Mouse (Mus musculus): ENCODE results near the gene Bcan. TPM values are rescaled to one million over a fixed set of nuclear protein-coding genes. Genes with fewer than 3 reads are reported as not detected.

The Bcan gene
- polyA plus RNA-seq, 1 experiment from 2014 or later = not detected

DNA sequence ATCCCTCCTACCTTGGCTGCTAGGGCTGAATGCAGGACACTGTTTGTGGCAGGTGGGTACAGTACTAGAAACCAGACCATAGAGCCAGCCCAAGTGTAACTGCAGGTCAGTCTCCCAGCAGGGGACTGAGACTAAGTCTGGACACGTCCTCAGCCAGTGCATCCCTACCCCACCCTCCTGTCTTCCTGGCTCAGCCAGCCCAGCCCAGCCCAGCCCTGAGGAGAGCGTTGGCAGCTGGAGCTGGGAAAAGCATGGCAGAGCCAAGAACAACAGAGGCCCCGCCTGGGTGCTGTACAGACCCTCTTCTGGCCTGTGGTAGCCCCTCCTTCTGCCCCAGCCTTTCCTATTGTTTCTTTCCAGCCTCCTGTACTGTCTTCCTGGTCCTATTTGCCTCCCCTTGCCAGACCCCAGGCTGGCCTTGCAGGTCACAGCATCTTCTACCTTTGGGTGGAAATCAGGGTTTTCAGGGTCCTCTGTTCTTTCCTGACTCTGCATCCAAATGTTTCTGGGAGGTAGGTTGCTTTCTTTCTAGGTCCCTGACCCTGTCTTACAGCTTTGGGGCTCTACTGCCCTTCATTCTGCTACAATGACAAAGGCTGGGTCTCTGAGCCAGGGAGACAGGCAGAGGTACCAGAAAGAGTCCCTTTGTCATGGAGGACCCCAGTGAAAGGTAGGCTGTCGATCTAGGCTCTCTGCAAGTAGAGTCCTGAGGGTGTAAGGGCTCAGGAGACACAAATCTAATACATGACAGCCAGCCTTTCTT, 55.0 kb downstream of the Bcan start:
- no peak for DNase-seq
- Histone ChIP-seq H3K4me3 (ENCODE audit: low read depth, low read length) (no peak overlapping the region), H3K4me1 (ENCODE audit: insufficient read depth) (peaks cover 11% of the 10 kb centered on the region), H3K36me3 (replicated peaks; ENCODE audit: insufficient read depth, low read length) (peaks cover 21% of the 10 kb centered on the region), H3K27ac (ENCODE audit: low read depth) (no peak overlapping the region), H3K27me3 (ENCODE audit: insufficient read depth, low read length) (peaks cover 44% of the 10 kb centered on the region), H3K9ac (replicated peaks) (no peak overlapping the region), H3K4me2 (ENCODE audit: low read depth, low read length) (no peak overlapping the region), H3K9me3 (ENCODE audit: low read length) (no peaks in the 10 kb centered on the region)
- 46% methylated on average over 4 of the region's 4 CpGs for WGBS (ENCODE audit: insufficient replicate concordance)
- TF ChIP-seq EP300 (IDR thresholded peaks at IDR 0.05; ENCODE audit: low read depth) = no peak
- no peak for TF ChIP-seq CTCF (IDR thresholded peaks at IDR 0.05; ENCODE audit: low read depth)
- no peak for ATAC-seq

DNA sequence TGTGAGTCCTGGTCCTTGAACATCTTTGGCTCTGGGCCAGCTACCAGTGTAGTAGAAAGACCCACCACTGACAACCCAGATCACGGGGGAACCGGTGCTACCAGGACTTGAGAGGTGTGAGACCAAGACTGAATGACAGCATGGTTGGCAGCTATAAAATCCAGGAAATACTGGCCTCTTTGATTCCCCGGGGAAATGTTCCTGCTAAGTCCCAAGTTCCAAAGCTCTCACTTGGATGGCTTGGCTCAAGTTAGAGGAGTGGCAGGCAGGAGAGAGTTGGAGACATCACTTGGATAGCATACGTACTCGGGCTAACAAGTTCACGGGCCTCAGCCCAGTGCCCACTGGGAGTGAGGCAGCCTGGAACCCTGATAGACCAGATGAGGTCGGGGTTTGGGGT, 56.4 kb downstream of the Bcan start:
- WGBS (ENCODE audit: insufficient replicate concordance) = 72% methylated on average over 7 of the region's 7 CpGs
- Histone ChIP-seq H3K9me3 (ENCODE audit: low read length) (no peaks in the 10 kb centered on the region), H3K27ac (ENCODE audit: low read depth) (no peak overlapping the region), H3K36me3 (replicated peaks; ENCODE audit: insufficient read depth, low read length) (peaks cover 31% of the 10 kb centered on the region), H3K27me3 (ENCODE audit: insufficient read depth, low read length) (peaks cover 29% of the 10 kb centered on the region), H3K4me1 (ENCODE audit: insufficient read depth) (peaks cover 11% of the 10 kb centered on the region), H3K4me2 (ENCODE audit: low read depth, low read length) (no peak overlapping the region), H3K4me3 (ENCODE audit: low read depth, low read length) (no peak overlapping the region), H3K9ac (replicated peaks) (no peak overlapping the region)
- no peak for DNase-seq
- no peak for ATAC-seq
- TF ChIP-seq EP300 (IDR thresholded peaks at IDR 0.05; ENCODE audit: low read depth) (no peak), CTCF (IDR thresholded peaks at IDR 0.05; ENCODE audit: low read depth) (no peak)

DNA sequence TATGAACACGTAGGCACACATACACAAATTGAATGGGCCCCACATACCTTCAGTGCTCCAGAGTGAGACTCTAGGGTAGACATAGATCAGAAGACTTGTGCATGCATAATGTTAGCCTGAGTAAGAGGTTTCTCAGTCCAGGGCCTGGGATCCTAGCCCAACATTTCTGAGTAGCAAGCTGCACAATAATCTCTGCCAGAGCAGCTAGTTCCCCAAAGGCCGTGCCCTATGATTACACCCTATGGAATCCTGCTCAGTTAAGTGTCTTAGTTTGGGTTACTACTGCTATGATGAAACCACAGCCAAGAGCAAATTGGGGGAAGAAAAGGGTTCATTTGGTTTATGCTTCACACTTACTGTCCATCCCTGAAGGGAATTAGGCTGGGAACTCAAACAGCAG, 57.6 kb downstream of the Bcan start:
- 91% methylated on average over 2 of the region's 2 CpGs for WGBS (ENCODE audit: insufficient replicate concordance)
- Histone ChIP-seq H3K36me3 (replicated peaks; ENCODE audit: insufficient read depth, low read length) (peaks cover 43% of the 10 kb centered on the region), H3K9ac (replicated peaks) (no peak overlapping the region), H3K27ac (ENCODE audit: low read depth) (no peak overlapping the region), H3K4me3 (ENCODE audit: low read depth, low read length) (no peak overlapping the region), H3K4me1 (ENCODE audit: insufficient read depth) (0 out of 2 replicates have a peak, but pooled peaks cover 2% of the 10 kb centered on the region), H3K4me2 (ENCODE audit: low read depth, low read length) (no peak overlapping the region), H3K27me3 (ENCODE audit: insufficient read depth, low read length) (peaks cover 18% of the 10 kb centered on the region), H3K9me3 (ENCODE audit: low read length) (no peaks in the 10 kb centered on the region)
- DNase-seq (no peak), ATAC-seq (no peak)
- TF ChIP-seq CTCF (IDR thresholded peaks at IDR 0.05; ENCODE audit: low read depth) (no peak), EP300 (IDR thresholded peaks at IDR 0.05; ENCODE audit: low read depth) (no peak)

DNA sequence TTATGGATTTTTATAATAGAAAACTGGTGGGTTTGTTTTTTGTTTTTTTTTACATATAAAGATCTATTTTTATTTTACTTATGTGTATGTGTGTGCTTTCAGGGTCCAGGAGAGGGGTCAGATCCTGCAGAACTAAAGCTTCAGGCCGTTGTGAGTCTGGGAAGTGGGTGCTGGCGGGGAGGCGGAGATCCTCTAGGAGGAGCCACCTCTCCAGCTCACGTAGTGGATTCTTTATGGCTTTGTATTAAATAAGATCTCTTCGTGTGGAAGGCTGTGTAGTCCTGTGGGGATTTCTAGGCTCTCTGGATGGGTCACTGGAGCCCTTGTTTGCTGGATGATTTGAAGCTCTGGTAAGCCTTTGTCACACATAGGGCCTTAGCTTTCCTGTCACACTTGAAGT, 59.4 kb downstream of the Bcan start:
- H3K27me3 ChIP-seq (ENCODE audit: insufficient read depth, low read length) = no peaks in the 10 kb centered on the region; the same call in none of the 2 replicates
- H3K27ac ChIP-seq (ENCODE audit: low read depth) = no peak overlapping the region
- TF ChIP-seq EP300 (IDR thresholded peaks at IDR 0.05; ENCODE audit: low read depth) = no peak
- no peak for TF ChIP-seq CTCF (IDR thresholded peaks at IDR 0.05; ENCODE audit: low read depth)
- no peaks in the 10 kb centered on the region for H3K9me3 ChIP-seq (ENCODE audit: low read length)
- ATAC-seq (no peak), DNase-seq (no peak)
- H3K36me3 ChIP-seq (replicated peaks; ENCODE audit: insufficient read depth, low read length) = peaks cover 51% of the 10 kb centered on the region
- whole genome bisulfite sequencing (ENCODE audit: insufficient replicate concordance) = 82% methylated on average over 5 of the region's 5 CpGs
- H3K4me3 ChIP-seq (ENCODE audit: low read depth, low read length) = no peak overlapping the region
- H3K9ac ChIP-seq (replicated peaks) = no peak overlapping the region
- H3K4me1 ChIP-seq (ENCODE audit: insufficient read depth) = no peaks in the 10 kb centered on the region
- no peak overlapping the region for H3K4me2 ChIP-seq (ENCODE audit: low read depth, low read length)

Other genes starting within 250 kb of the Bcan start
- 0.47 and 0.53 TPM in 2 replicates for gene Ntrk1, start 205.1 kb downstream of the Bcan start, polyA plus RNA-seq (2015; fragmentation: Nextera tagmentation; extraction: Ambion mirVana)
- not detected in 2 replicates for gene Insrr, start 203.3 kb downstream of the Bcan start, polyA plus RNA-seq (2015; fragmentation: Nextera tagmentation; extraction: Ambion mirVana)
- gene Pear1, start 175.9 kb downstream of the Bcan start, polyA plus RNA-seq (2015; fragmentation: Nextera tagmentation; extraction: Ambion mirVana) = 4.8 and 5.1 TPM in 2 replicates
- gene Sh2d2a, start 153.5 kb downstream of the Bcan start, polyA plus RNA-seq (2015; fragmentation: Nextera tagmentation; extraction: Ambion mirVana) = 0.74 and 0.75 TPM in 2 replicates
- gene Prcc, start 114.6 kb downstream of the Bcan start, polyA plus RNA-seq (2015; fragmentation: Nextera tagmentation; extraction: Ambion mirVana) = 4.4 and 4.5 TPM in 2 replicates
- 116 and 123 TPM in 2 replicates for gene Hdgf, start 93.9 kb downstream of the Bcan start, polyA plus RNA-seq (2015; fragmentation: Nextera tagmentation; extraction: Ambion mirVana)
- gene Mrpl24, start 80.7 kb downstream of the Bcan start, polyA plus RNA-seq (2015; fragmentation: Nextera tagmentation; extraction: Ambion mirVana) = 50.3 and 54.1 TPM in 2 replicates
- 12.3 and 13.2 TPM in 2 replicates for gene Isg20l2, start 69.9 kb downstream of the Bcan start, polyA plus RNA-seq (2015; fragmentation: Nextera tagmentation; extraction: Ambion mirVana)
- gene Rrnad1, start 69.5 kb downstream of the Bcan start, polyA plus RNA-seq (2015; fragmentation: Nextera tagmentation; extraction: Ambion mirVana) = 4.3 TPM in 2 replicates
- not detected in 2 replicates for gene Crabp2, start 51.6 kb downstream of the Bcan start, polyA plus RNA-seq (2015; fragmentation: Nextera tagmentation; extraction: Ambion mirVana)
- 0.83 and 0.95 TPM in 2 replicates for gene Nes, start 29.2 kb downstream of the Bcan start, polyA plus RNA-seq (2015; fragmentation: Nextera tagmentation; extraction: Ambion mirVana)
- not detected in 2 replicates for gene Hapln2, start 27.4 kb upstream of the Bcan start, polyA plus RNA-seq (2015; fragmentation: Nextera tagmentation; extraction: Ambion mirVana)
- 13.1 and 14.3 TPM in 2 replicates for gene Gpatch4, start 42.9 kb upstream of the Bcan start, polyA plus RNA-seq (2015; fragmentation: Nextera tagmentation; extraction: Ambion mirVana)
- gene Naxe, start 58.3 kb upstream of the Bcan start, polyA plus RNA-seq (2015; fragmentation: Nextera tagmentation; extraction: Ambion mirVana) = 78.0 and 80.1 TPM in 2 replicates
- gene Ttc24, start 78.1 kb upstream of the Bcan start, polyA plus RNA-seq (2015; fragmentation: Nextera tagmentation; extraction: Ambion mirVana) = not detected in 2 replicates
- gene Iqgap3, start 81.7 kb upstream of the Bcan start, polyA plus RNA-seq (2015; fragmentation: Nextera tagmentation; extraction: Ambion mirVana) = 2.9 and 3.2 TPM in 2 replicates
- 5.7 and 6.4 TPM in 2 replicates for gene Mef2d, start 142.1 kb upstream of the Bcan start, polyA plus RNA-seq (2015; fragmentation: Nextera tagmentation; extraction: Ambion mirVana)

All from liver, postnatal 0 days (tissue).